Mouse (Mus musculus) embryonic facial prominence, embryonic 13.5 days (tissue): ENCODE measurements at regions not wholly inside any gene's neighbourhood (a gene's known extent, or its start where the extent isn't known, plus 50 kb on each side); places are given as distances from the start of the nearest gene placed in this dataset.

Source experiments
- ATAC-seq: fragments of 200-750 bp; cut with Nextera tagmentation; 2 replicates; pipeline ENCODE4 v1.8.0; 2017; ENCODE audit warnings: low read depth; ENCODE audit not compliant: insufficient number of reproducible peaks, insufficient read depth, low FRiP score, low TSS enrichment
- H3K27ac ChIP-seq: fragments of 300-500 bp; sonication (generic); 2 replicates; pipeline ENCODE4 v1.5.1; 2015; ENCODE audit warnings: moderate library complexity, mild to moderate bottlenecking, inconsistent platforms
- H3K27me3 ChIP-seq: fragments of 300-500 bp; sonication (generic); 2 replicates; pipeline ENCODE4 v1.6.1; 2015; ENCODE audit warnings: mild to moderate bottlenecking, inconsistent platforms
- H3K36me3 ChIP-seq: fragments of 300-500 bp; sonication (generic); 2 replicates; pipeline ENCODE4 v1.6.1; 2015; ENCODE audit warnings: mild to moderate bottlenecking, inconsistent platforms
- H3K4me1 ChIP-seq: fragments of 300-500 bp; sonication (generic); 2 replicates; pipeline ENCODE4 v1.6.1; 2015; ENCODE audit warnings: inconsistent platforms
- H3K4me2 ChIP-seq: fragments of 300-500 bp; sonication (generic); 2 replicates; pipeline ENCODE4 v1.6.1; 2015; ENCODE audit warnings: moderate library complexity, mild to moderate bottlenecking, inconsistent platforms
- H3K4me3 ChIP-seq: fragments of 300-500 bp; sonication (generic); 2 replicates; pipeline ENCODE4 v1.5.1; 2015; ENCODE audit warnings: mild to moderate bottlenecking, inconsistent platforms
- H3K9ac ChIP-seq: fragments of 300-500 bp; sonication (generic); 2 replicates; pipeline ENCODE4 v1.6.1; 2015; ENCODE audit warnings: mild to moderate bottlenecking, inconsistent platforms
- H3K9me3 ChIP-seq: fragments of 300-500 bp; sonication (generic); 2 replicates; pipeline ENCODE4 v1.6.1; 2016; ENCODE audit warnings: inconsistent platforms
- WGBS: fragments of 180-500 bp; shearing (Covaris S2); methylation state at CpG from one replicate; pipeline ENCODE4 v1.1.7; 2015; ENCODE audit warnings: mixed read lengths; 5-methylcytosine and 5-hydroxymethylcytosine counted together

GRCm38 (mm10) chr3:109270783-109271182, 69.7 kb upstream of the Vav3 start:
- no peaks in the 10 kb centered on the region for H3K9me3 ChIP-seq
- no peak for ATAC-seq

GRCm38 (mm10) chr3:109273074-109273801, 67.2 kb upstream of the Vav3 start:
- H3K27ac ChIP-seq = no peak overlapping the region
- no peak for ATAC-seq
- peaks cover 5% of the 10 kb centered on the region for H3K4me1 ChIP-seq
- no peaks in the 10 kb centered on the region for H3K36me3 ChIP-seq
- H3K4me3 ChIP-seq = no peak overlapping the region
- no peak overlapping the region for H3K4me2 ChIP-seq
- 75% methylated on average over 5 of the region's 5 CpGs for WGBS
- H3K9ac ChIP-seq = no peak overlapping the region
- H3K9me3 ChIP-seq = no peaks in the 10 kb centered on the region
- H3K27me3 ChIP-seq = no peaks in the 10 kb centered on the region

More at GRCm38 (mm10) chr3:109270783-109271182, 69.7 kb upstream of the Vav3 start:
- Histone ChIP-seq H3K27me3 (no peaks in the 10 kb centered on the region), H3K4me1 (peaks cover 5% of the 10 kb centered on the region), H3K4me2 (no peak overlapping the region), H3K4me3 (no peak overlapping the region), H3K9ac (no peak overlapping the region), H3K27ac (no peak overlapping the region), H3K36me3 (no peaks in the 10 kb centered on the region)
- 14% methylated on average over 1 of the region's 1 CpGs for WGBS

GRCm38 (mm10) chr3:109273802-109274155, 66.7 kb upstream of the Vav3 start:
- H3K27me3 ChIP-seq = no peaks in the 10 kb centered on the region
- WGBS = 87% methylated on average over 4 of the region's 4 CpGs
- H3K4me2 ChIP-seq = no peak overlapping the region
- H3K36me3 ChIP-seq = no peaks in the 10 kb centered on the region
- H3K4me3 ChIP-seq = no peak overlapping the region
- H3K27ac ChIP-seq = no peak overlapping the region
- peaks cover 5% of the 10 kb centered on the region for H3K4me1 ChIP-seq
- H3K9me3 ChIP-seq = no peaks in the 10 kb centered on the region
- no peak for ATAC-seq
- H3K9ac ChIP-seq = no peak overlapping the region

- 55% methylated on average over 1 of the region's 1 CpGs for WGBS
- Histone ChIP-seq H3K27ac (no peak overlapping the region), H3K9ac (no peak overlapping the region), H3K36me3 (no peaks in the 10 kb centered on the region), H3K4me2 (no peak overlapping the region), H3K9me3 (no peaks in the 10 kb centered on the region), H3K4me1 (no peaks in the 10 kb centered on the region), H3K4me3 (no peak overlapping the region), H3K27me3 (no peaks in the 10 kb centered on the region)
- no peak for ATAC-seq
Observed at GRCm38 (mm10) chr3:109279086-109279485, 61.4 kb upstream of the Vav3 start.

GRCm38 (mm10) chr3:109286590-109286989, 53.9 kb upstream of the Vav3 start:
- H3K4me1 ChIP-seq = no peaks in the 10 kb centered on the region
- H3K27ac ChIP-seq = no peak overlapping the region
- no peak overlapping the region for H3K9ac ChIP-seq
- no peak for ATAC-seq
- 0 out of 2 replicates have a peak, but pooled peaks cover 4% of the 10 kb centered on the region for H3K9me3 ChIP-seq
- no peak overlapping the region for H3K4me2 ChIP-seq
- H3K4me3 ChIP-seq = no peak overlapping the region
- no peaks in the 10 kb centered on the region for H3K36me3 ChIP-seq
- 81% methylated on average over 1 of the region's 1 CpGs for WGBS
- H3K27me3 ChIP-seq = no peaks in the 10 kb centered on the region
